Mouse (Mus musculus): ENCODE results near the gene Lsamp. TPM values are rescaled to one million over a fixed set of nuclear protein-coding genes. Genes with fewer than 3 reads are reported as not detected.

Gene Lsamp
- polyA plus RNA-seq, 1 experiment from 2014 or later: 168 TPM

DNA sequence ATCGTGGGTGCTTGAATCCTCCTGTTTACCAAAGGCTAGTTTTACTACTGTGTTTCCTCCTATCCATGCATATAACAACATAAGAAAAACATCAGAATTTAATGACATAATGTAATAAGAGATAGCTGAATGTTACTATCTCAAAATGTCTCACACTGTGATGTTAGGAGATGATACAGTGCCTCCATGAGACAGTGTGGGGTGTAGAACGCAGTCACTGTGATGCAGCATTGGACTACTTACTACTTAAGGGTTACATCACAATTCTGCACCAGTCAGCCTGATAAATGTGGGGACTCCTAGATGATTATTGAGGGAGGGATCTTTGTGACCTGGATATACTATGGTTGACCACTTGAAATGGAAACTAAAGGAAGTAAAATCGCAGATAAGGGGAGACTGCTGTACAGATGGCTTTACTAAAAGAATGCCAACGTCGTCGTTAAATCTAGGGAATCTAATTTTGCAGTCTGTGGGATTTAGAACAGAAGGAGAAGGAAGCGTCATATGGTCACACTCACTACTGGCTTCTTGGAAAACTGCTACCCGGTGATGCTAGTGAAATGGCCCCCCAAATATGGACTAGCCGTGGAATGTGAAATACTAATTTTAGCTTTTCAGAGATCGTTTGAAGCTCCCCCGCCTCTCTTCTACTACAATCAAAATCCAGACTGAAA, 1762.2 kb downstream of the Lsamp start:
- no peak overlapping the region for H3K27ac ChIP-seq (ENCODE audit: low read depth, low read length)
- ATAC-seq (ENCODE audit: low read depth): no peak
- no peaks in the 10 kb centered on the region for H3K9me3 ChIP-seq (ENCODE audit: control insufficient read depth, low read length)
- no peak overlapping the region for H3K4me3 ChIP-seq (ENCODE audit: low read depth, low read length)
- H3K4me2 ChIP-seq (ENCODE audit: low read depth, low read length): no peak overlapping the region
- 90% methylated on average over 11 of the region's 11 CpGs for WGBS
- H3K4me1 ChIP-seq (ENCODE audit: control insufficient read depth, insufficient read depth, low read length): no peaks in the 10 kb centered on the region
- no peaks in the 10 kb centered on the region for H3K36me3 ChIP-seq (ENCODE audit: control insufficient read depth, insufficient read depth, low read length)
- no peak overlapping the region for H3K9ac ChIP-seq (replicated peaks; ENCODE audit: low read depth, low read length)
- H3K27me3 ChIP-seq (ENCODE audit: control insufficient read depth, insufficient read depth, low read length): no peaks in the 10 kb centered on the region

GRCm38 (mm10) chr16:41747874-41748273, 1763.7 kb downstream of the Lsamp start:
- Histone ChIP-seq H3K9me3 (ENCODE audit: control insufficient read depth, low read length) (no peaks in the 10 kb centered on the region), H3K27me3 (ENCODE audit: control insufficient read depth, insufficient read depth, low read length) (no peaks in the 10 kb centered on the region), H3K9ac (replicated peaks; ENCODE audit: low read depth, low read length) (no peak overlapping the region), H3K36me3 (ENCODE audit: control insufficient read depth, insufficient read depth, low read length) (no peaks in the 10 kb centered on the region), H3K4me1 (ENCODE audit: control insufficient read depth, insufficient read depth, low read length) (no peaks in the 10 kb centered on the region), H3K27ac (ENCODE audit: low read depth, low read length) (no peak overlapping the region), H3K4me3 (ENCODE audit: low read depth, low read length) (no peak overlapping the region), H3K4me2 (ENCODE audit: low read depth, low read length) (no peak overlapping the region)
- ATAC-seq (ENCODE audit: low read depth): peak; percentile 44; the same call in 1 of the 2 replicates
- WGBS: 61% methylated on average over 2 of the region's 2 CpGs

GRCm38 (mm10) chr16:41748759-41749158, 1764.6 kb downstream of the Lsamp start:
- H3K36me3 ChIP-seq (ENCODE audit: control insufficient read depth, insufficient read depth, low read length): no peaks in the 10 kb centered on the region
- H3K9ac ChIP-seq (replicated peaks; ENCODE audit: low read depth, low read length): no peak overlapping the region
- no peak overlapping the region for H3K4me3 ChIP-seq (ENCODE audit: low read depth, low read length)
- no peak overlapping the region for H3K27ac ChIP-seq (ENCODE audit: low read depth, low read length)
- H3K27me3 ChIP-seq (ENCODE audit: control insufficient read depth, insufficient read depth, low read length): no peaks in the 10 kb centered on the region
- H3K4me1 ChIP-seq (ENCODE audit: control insufficient read depth, insufficient read depth, low read length): no peaks in the 10 kb centered on the region
- no peak overlapping the region for H3K4me2 ChIP-seq (ENCODE audit: low read depth, low read length)
- no peak for ATAC-seq (ENCODE audit: low read depth)
- H3K9me3 ChIP-seq (ENCODE audit: control insufficient read depth, low read length): no peaks in the 10 kb centered on the region
- 89% methylated on average over 2 of the region's 2 CpGs for WGBS

GRCm38 (mm10) chr16:41764285-41764684, 1780.1 kb downstream of the Lsamp start:
- H3K27me3 ChIP-seq (ENCODE audit: control insufficient read depth, insufficient read depth, low read length): no peaks in the 10 kb centered on the region
- WGBS: 79% methylated on average over 6 of the region's 6 CpGs
- H3K9ac ChIP-seq (replicated peaks; ENCODE audit: low read depth, low read length): no peak overlapping the region

GRCm38 (mm10) chr16:41771427-41772125, 1787.4 kb downstream of the Lsamp start:
- no peak overlapping the region for H3K4me3 ChIP-seq (ENCODE audit: low read depth, low read length)
- 50% methylated on average over 4 of the region's 4 CpGs for WGBS
- H3K4me1 ChIP-seq (ENCODE audit: control insufficient read depth, insufficient read depth, low read length): peaks cover 7% of the 10 kb centered on the region; the same call in 1 of the 2 replicates
- H3K9ac ChIP-seq (replicated peaks; ENCODE audit: low read depth, low read length): no peak overlapping the region
- H3K36me3 ChIP-seq (ENCODE audit: control insufficient read depth, insufficient read depth, low read length): no peaks in the 10 kb centered on the region
- ATAC-seq (ENCODE audit: low read depth): peak; percentile 91; the same call in 1 of the 2 replicates
- no peaks in the 10 kb centered on the region for H3K27me3 ChIP-seq (ENCODE audit: control insufficient read depth, insufficient read depth, low read length)
- peak overlapping the region; percentile 13; the same call in 1 of the 2 replicates for H3K27ac ChIP-seq (ENCODE audit: low read depth, low read length)
- no peaks in the 10 kb centered on the region for H3K9me3 ChIP-seq (ENCODE audit: control insufficient read depth, low read length)
- H3K4me2 ChIP-seq (ENCODE audit: low read depth, low read length): no peak overlapping the region

More at GRCm38 (mm10) chr16:41764285-41764684, 1780.1 kb downstream of the Lsamp start:
- no peak overlapping the region for H3K4me2 ChIP-seq (ENCODE audit: low read depth, low read length)
- H3K9me3 ChIP-seq (ENCODE audit: control insufficient read depth, low read length): no peaks in the 10 kb centered on the region
- H3K36me3 ChIP-seq (ENCODE audit: control insufficient read depth, insufficient read depth, low read length): no peaks in the 10 kb centered on the region
- no peaks in the 10 kb centered on the region for H3K4me1 ChIP-seq (ENCODE audit: control insufficient read depth, insufficient read depth, low read length)
- ATAC-seq (ENCODE audit: low read depth): no peak
- H3K4me3 ChIP-seq (ENCODE audit: low read depth, low read length): no peak overlapping the region
- no peak overlapping the region for H3K27ac ChIP-seq (ENCODE audit: low read depth, low read length)

DNA sequence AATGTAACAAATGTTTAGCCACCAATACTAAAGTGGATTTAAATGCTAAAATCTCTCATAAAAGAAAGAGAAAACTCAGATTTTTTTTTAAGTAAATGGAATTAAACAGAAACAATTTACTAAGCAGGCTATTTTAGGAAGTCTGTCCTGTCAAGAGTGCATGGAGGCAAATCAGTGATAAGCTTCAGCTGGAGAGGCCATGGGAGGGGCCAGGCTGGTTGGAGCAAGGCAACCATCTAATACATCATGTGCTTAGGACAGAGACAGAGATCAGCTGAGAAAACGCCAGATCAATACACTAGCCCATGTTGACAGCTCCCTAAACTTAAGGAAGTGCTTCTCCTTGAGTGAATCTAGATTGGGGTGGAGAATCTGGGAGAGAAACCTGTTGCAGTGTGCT, 1793.4 kb downstream of the Lsamp start:
- ATAC-seq (ENCODE audit: low read depth): no peak
- no peaks in the 10 kb centered on the region for H3K9me3 ChIP-seq (ENCODE audit: control insufficient read depth, low read length)
- WGBS: 72% methylated on average over 1 of the region's 1 CpGs

DNA sequence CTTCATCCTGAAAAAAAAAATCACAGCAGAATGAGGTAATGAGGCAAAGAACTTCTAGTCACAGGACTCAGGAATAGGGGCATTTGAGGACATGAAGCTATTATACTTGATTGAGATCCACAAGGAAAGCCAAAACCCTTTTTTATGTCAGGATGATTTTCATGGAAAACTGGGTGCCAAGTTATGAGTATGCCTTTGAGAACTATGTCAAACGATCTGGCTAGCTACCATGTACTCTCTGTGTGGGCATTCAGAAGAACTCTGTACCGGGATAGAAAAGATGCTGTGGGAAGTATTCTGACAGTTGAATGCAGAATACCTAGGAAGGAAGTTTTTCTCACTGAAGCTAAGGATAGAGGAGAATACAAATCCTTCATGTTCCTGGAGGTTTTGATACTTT, 1801.4 kb downstream of the Lsamp start:
- ATAC-seq (ENCODE audit: low read depth): no peak
- WGBS: 87% methylated on average over 2 of the region's 2 CpGs

More for the DNA sequence above, 1793.4 kb downstream of the Lsamp start:
- Histone ChIP-seq H3K4me1 (ENCODE audit: control insufficient read depth, insufficient read depth, low read length) (no peaks in the 10 kb centered on the region), H3K27ac (ENCODE audit: low read depth, low read length) (no peak overlapping the region), H3K9ac (replicated peaks; ENCODE audit: low read depth, low read length) (no peak overlapping the region), H3K27me3 (ENCODE audit: control insufficient read depth, insufficient read depth, low read length) (no peaks in the 10 kb centered on the region), H3K36me3 (ENCODE audit: control insufficient read depth, insufficient read depth, low read length) (no peaks in the 10 kb centered on the region), H3K4me2 (ENCODE audit: low read depth, low read length) (no peak overlapping the region), H3K4me3 (ENCODE audit: low read depth, low read length) (no peak overlapping the region)

GRCm38 (mm10) chr16:41786704-41787103, 1802.5 kb downstream of the Lsamp start:
- 82% methylated on average over 3 of the region's 3 CpGs for WGBS
- Histone ChIP-seq H3K9ac (replicated peaks; ENCODE audit: low read depth, low read length) (no peak overlapping the region), H3K9me3 (ENCODE audit: control insufficient read depth, low read length) (no peaks in the 10 kb centered on the region), H3K36me3 (ENCODE audit: control insufficient read depth, insufficient read depth, low read length) (no peaks in the 10 kb centered on the region), H3K4me2 (ENCODE audit: low read depth, low read length) (no peak overlapping the region), H3K27ac (ENCODE audit: low read depth, low read length) (no peak overlapping the region), H3K27me3 (ENCODE audit: control insufficient read depth, insufficient read depth, low read length) (no peaks in the 10 kb centered on the region), H3K4me3 (ENCODE audit: low read depth, low read length) (no peak overlapping the region), H3K4me1 (ENCODE audit: control insufficient read depth, insufficient read depth, low read length) (no peaks in the 10 kb centered on the region)
- no peak for ATAC-seq (ENCODE audit: low read depth)

More for the DNA sequence above, 1801.4 kb downstream of the Lsamp start:
- Histone ChIP-seq H3K9me3 (ENCODE audit: control insufficient read depth, low read length) (no peaks in the 10 kb centered on the region), H3K27me3 (ENCODE audit: control insufficient read depth, insufficient read depth, low read length) (no peaks in the 10 kb centered on the region), H3K4me1 (ENCODE audit: control insufficient read depth, insufficient read depth, low read length) (no peaks in the 10 kb centered on the region), H3K27ac (ENCODE audit: low read depth, low read length) (no peak overlapping the region), H3K9ac (replicated peaks; ENCODE audit: low read depth, low read length) (no peak overlapping the region), H3K4me2 (ENCODE audit: low read depth, low read length) (no peak overlapping the region), H3K4me3 (ENCODE audit: low read depth, low read length) (no peak overlapping the region), H3K36me3 (ENCODE audit: control insufficient read depth, insufficient read depth, low read length) (no peaks in the 10 kb centered on the region)

DNA sequence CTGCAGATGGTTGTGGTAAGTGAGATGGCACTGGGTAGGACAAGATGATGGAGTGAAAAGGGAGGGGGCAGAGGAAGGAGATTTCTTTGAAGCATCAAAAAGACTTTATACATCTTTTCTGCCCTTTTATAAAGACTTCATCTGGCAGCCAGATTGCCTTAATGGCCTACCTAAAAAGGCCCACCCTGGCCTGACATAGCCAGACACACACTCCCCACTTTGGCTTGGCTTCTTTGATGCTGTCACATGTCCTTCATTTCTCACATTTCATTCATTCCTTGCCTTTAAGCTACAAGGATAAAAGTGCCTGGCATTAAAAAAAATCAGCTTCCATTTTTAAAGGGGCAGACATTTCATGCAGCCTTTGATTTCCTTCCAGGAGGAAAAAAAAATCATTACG, 1803.0 kb downstream of the Lsamp start:
- Histone ChIP-seq H3K4me1 (ENCODE audit: control insufficient read depth, insufficient read depth, low read length) (no peaks in the 10 kb centered on the region), H3K9ac (replicated peaks; ENCODE audit: low read depth, low read length) (no peak overlapping the region), H3K27ac (ENCODE audit: low read depth, low read length) (no peak overlapping the region), H3K4me3 (ENCODE audit: low read depth, low read length) (no peak overlapping the region), H3K9me3 (ENCODE audit: control insufficient read depth, low read length) (no peaks in the 10 kb centered on the region), H3K4me2 (ENCODE audit: low read depth, low read length) (no peak overlapping the region), H3K27me3 (ENCODE audit: control insufficient read depth, insufficient read depth, low read length) (no peaks in the 10 kb centered on the region), H3K36me3 (ENCODE audit: control insufficient read depth, insufficient read depth, low read length) (no peaks in the 10 kb centered on the region)
- 66% methylated on average over 1 of the region's 1 CpGs for WGBS
- ATAC-seq (ENCODE audit: low read depth): no peak
